Mouse (Mus musculus) kidney, adult 2 months (tissue): Measurements from ENCODE around the gene Gm20431.

Experiments
- CTCF ChIP-seq: fragments of 200-500 bp; conservative IDR thresholded peaks from 2 replicates; pipeline ENCODE4 v1.5.1; 2011; ENCODE audit warnings: low read depth, mild to moderate bottlenecking, control low read depth, low read length, moderate library complexity, mixed read lengths; ENCODE audit not compliant: insufficient read depth, insufficient read length
- POLR2A ChIP-seq: fragments of 200-500 bp; IDR thresholded peaks from one replicate; pipeline ENCODE4 v1.6.1; 2011; ENCODE audit warnings: low read depth, low read length, control low read depth

DNA sequence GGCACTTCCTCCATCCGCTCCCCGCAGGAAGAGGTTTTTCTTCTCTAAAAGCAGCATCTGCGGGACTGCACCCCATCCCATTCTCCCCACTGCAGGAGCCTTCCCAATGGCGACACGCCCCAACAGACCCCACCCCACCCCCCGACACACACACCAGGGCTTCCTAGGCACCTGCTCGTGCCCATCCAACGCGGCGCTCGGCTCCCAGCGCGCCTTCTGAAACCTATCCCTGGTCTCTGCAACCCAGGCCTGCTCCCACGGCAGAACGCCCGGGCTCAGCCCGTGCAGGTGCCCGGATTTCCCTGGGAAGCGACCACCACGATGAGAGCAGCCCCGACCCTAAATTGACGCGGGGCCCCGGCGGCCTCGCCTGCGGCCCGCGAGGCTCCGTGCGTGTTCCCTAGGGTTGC is 30.1 kb downstream of the Gm20431 start:
- no peak for TF ChIP-seq CTCF
- TF ChIP-seq POLR2A: no peak
